Mouse (Mus musculus) E14TG2a.4 (cell line): ENCODE results near the gene Il16.

Experiments used
- CTCF ChIP-seq: conservative IDR thresholded peaks from 2 replicates; pipeline ENCODE4 v1.5.1; 2014; ENCODE audit warnings: low read length
- NANOG ChIP-seq: IDR thresholded peaks from 2 replicates; pipeline ENCODE4 v1.6.1; 2014; ENCODE audit warnings: borderline replicate concordance, low read length, mixed read lengths
- POU5F1 ChIP-seq: IDR thresholded peaks from 2 replicates; pipeline ENCODE4 v1.6.1; 2014; ENCODE audit warnings: low read length, borderline replicate concordance

DNA sequence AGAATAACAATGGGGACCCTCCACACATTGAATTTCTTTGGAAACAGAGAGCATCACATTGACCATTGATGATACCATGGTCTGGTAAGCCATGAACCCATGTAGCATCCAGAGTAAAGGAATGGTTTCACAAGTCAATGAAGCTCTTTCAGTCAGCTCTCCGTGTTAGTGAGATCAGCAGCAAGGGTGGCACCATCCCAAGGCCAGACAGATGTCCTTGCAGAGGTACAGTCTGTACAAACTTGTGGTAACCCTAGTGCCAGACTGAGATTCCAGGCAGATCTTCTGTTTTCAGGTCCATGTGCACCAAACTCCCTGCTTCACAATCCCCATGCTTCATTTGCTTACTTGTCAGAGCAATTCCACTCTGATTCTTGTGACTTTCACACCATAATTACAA is 121.5 kb downstream of the Il16 start:
- no peak for TF ChIP-seq CTCF
- TF ChIP-seq NANOG = no peak
- TF ChIP-seq POU5F1 = no peak
